Mouse (Mus musculus) intestine, embryonic 16.5 days (tissue): ENCODE data around the gene Krt35. TPM values are rescaled to one million over a fixed set of nuclear protein-coding genes. Genes with fewer than 3 reads are reported as not detected.
A peak's percentile ranks its signal among the peaks of the same experiment; 100 is the strongest.

Experiments used
- ATAC-seq: fragments of 200-750 bp; cut with Nextera tagmentation; 2 replicates; pipeline ENCODE4 v1.8.0; 2017; ENCODE audit warnings: moderate TSS enrichment, moderate library complexity
- H3K27ac ChIP-seq: fragments of 300-500 bp; sonication (generic); 2 replicates; pipeline ENCODE4 v1.5.1; 2014; ENCODE audit warnings: mild to moderate bottlenecking, low read length
- H3K27me3 ChIP-seq: fragments of 300-500 bp; sonication (generic); replicated peaks from 2 replicates; pipeline ENCODE4 v1.6.1; 2014; ENCODE audit warnings: low read length, control low read depth, mixed read lengths; ENCODE audit not compliant: control insufficient read depth, insufficient read depth
- H3K36me3 ChIP-seq: fragments of 300-500 bp; sonication (generic); 2 replicates; pipeline ENCODE4 v1.6.1; 2014; ENCODE audit warnings: low read length, control low read depth; ENCODE audit not compliant: control insufficient read depth, insufficient read depth
- H3K4me1 ChIP-seq: fragments of 300-500 bp; sonication (generic); 2 replicates; pipeline ENCODE4 v1.6.1; 2014; ENCODE audit warnings: low read length, control low read depth, mixed read lengths; ENCODE audit not compliant: control insufficient read depth, insufficient read depth
- H3K4me2 ChIP-seq: fragments of 300-500 bp; sonication (generic); 2 replicates; pipeline ENCODE4 v1.6.1; 2014; ENCODE audit warnings: low read depth, low read length, control low read depth
- H3K4me3 ChIP-seq: fragments of 300-500 bp; sonication (generic); 2 replicates; pipeline ENCODE4 v1.5.1; 2014; ENCODE audit warnings: mild to moderate bottlenecking, low read length
- H3K9ac ChIP-seq: fragments of 300-500 bp; sonication (generic); 2 replicates; pipeline ENCODE4 v1.6.1; 2014; ENCODE audit warnings: low read depth, low read length
- H3K9me3 ChIP-seq: fragments of 300-500 bp; sonication (generic); 2 replicates; pipeline ENCODE4 v1.6.1; 2016; ENCODE audit warnings: low read length, control low read depth; ENCODE audit not compliant: control insufficient read depth
- WGBS: fragments of 180-500 bp; shearing (Covaris S2); extraction: QIAGEN DNeasy Blood & Tissue Kit; methylation state at CpG from one replicate; pipeline ENCODE4 v1.1.7; 2014; 5-methylcytosine and 5-hydroxymethylcytosine counted together
- polyA plus RNA-seq: library from polyadenylated mRNA; unstranded; fragments of >200 nt; fragmentation: Nextera tagmentation; extraction: Ambion mirVana; gene quantifications from 2 replicates; pipeline ENCODE4 v1.2.1, GENCODE M21; 2015

Gene Krt35
- polyA plus RNA-seq, 1 experiment from 2014 or later = 0.07 TPM

- no peak overlapping the region for H3K27ac ChIP-seq
- no peaks in the 10 kb centered on the region for H3K4me1 ChIP-seq
- ATAC-seq = no peak
- H3K4me2 ChIP-seq = no peak overlapping the region
- H3K4me3 ChIP-seq = no peak overlapping the region
- H3K9me3 ChIP-seq = no peaks in the 10 kb centered on the region
- H3K27me3 ChIP-seq = no peaks in the 10 kb centered on the region
- no peaks in the 10 kb centered on the region for H3K36me3 ChIP-seq
- 74% methylated on average over 5 of the region's 5 CpGs for WGBS
- H3K9ac ChIP-seq = no peak overlapping the region
Observed at GRCm38 (mm10) chr11:100120331-100120730, 24.3 kb upstream of the Krt35 start.

GRCm38 (mm10) chr11:100113742-100114029 is 17.6 kb upstream of the Krt35 start:
- peaks cover 3% of the 10 kb centered on the region; the same call in 1 of the 2 replicates for H3K4me1 ChIP-seq
- peak; percentile 82 for ATAC-seq
- H3K36me3 ChIP-seq = no peaks in the 10 kb centered on the region
- H3K27me3 ChIP-seq = no peaks in the 10 kb centered on the region
- WGBS = 70% methylated on average over 2 of the region's 2 CpGs
- no peak overlapping the region for H3K9ac ChIP-seq
- no peaks in the 10 kb centered on the region for H3K9me3 ChIP-seq
- no peak overlapping the region for H3K27ac ChIP-seq
- no peak overlapping the region for H3K4me2 ChIP-seq
- no peak overlapping the region for H3K4me3 ChIP-seq

GRCm38 (mm10) chr11:100112935-100113741 is 17.1 kb upstream of the Krt35 start:
- Histone ChIP-seq H3K27ac (no peak overlapping the region), H3K4me1 (peaks cover 3% of the 10 kb centered on the region; the same call in 1 of the 2 replicates), H3K9me3 (no peaks in the 10 kb centered on the region), H3K4me2 (no peak overlapping the region), H3K9ac (no peak overlapping the region), H3K4me3 (no peak overlapping the region), H3K36me3 (no peaks in the 10 kb centered on the region), H3K27me3 (no peaks in the 10 kb centered on the region)
- 68% methylated on average over 11 of the region's 11 CpGs for WGBS
- peak; percentile 21 for ATAC-seq

- Histone ChIP-seq H3K36me3 (no peaks in the 10 kb centered on the region), H3K9ac (no peak within 1 kb of the TSS), H3K9me3 (no peaks in the 10 kb centered on the region), H3K4me1 (0 out of 2 replicates have a peak, but pooled peaks cover 3% of the 10 kb centered on the region), H3K27me3 (no peaks in the 10 kb centered on the region), H3K4me2 (no peak within 1 kb of the TSS), H3K27ac (no peak within 1 kb of the TSS), H3K4me3 (no peak within 1 kb of the TSS)
- peak; percentile 59; the same call in 1 of the 2 replicates for ATAC-seq
- WGBS = 67% methylated on average over 6 of the region's 6 CpGs
Observed at GRCm38 (mm10) chr11:100105576-100106122, 9.6 kb upstream of the Krt35 start, which contains the start of gene Krt36. Gene Krt36, minus strand, starts transcription at chr11:100105626.

GRCm38 (mm10) chr11:100102693-100103429 is 6.8 kb upstream of the Krt35 start:
- no peaks in the 10 kb centered on the region for H3K27me3 ChIP-seq
- H3K9ac ChIP-seq = no peak overlapping the region
- H3K4me1 ChIP-seq = 0 out of 2 replicates have a peak, but pooled peaks cover 3% of the 10 kb centered on the region
- H3K4me2 ChIP-seq = no peak overlapping the region
- 62% methylated on average over 15 of the region's 15 CpGs for WGBS
- no peaks in the 10 kb centered on the region for H3K9me3 ChIP-seq
- H3K27ac ChIP-seq = no peak overlapping the region
- ATAC-seq = no peak
- H3K36me3 ChIP-seq = no peaks in the 10 kb centered on the region
- H3K4me3 ChIP-seq = no peak overlapping the region

DNA sequence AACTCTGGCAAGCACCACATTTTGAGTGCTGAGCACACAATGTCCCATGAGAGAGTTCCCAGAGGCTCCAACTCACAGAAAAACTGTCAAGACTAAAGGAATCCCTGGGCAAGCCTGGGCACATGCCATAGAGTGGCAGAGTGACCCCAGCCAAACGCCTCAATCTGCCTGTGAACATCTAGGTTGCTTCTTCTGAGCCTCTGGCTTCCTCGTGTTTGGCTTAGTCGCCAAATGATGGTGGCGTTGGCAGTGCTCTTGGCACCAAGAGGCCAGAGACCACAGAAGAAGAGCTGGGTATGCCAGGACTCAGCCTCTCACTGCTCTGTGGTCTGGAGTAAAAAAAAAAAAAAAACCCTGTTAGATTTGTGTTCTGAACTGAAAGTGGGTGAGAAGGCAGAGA is 4.3 kb upstream of the Krt35 start:
- no peak for ATAC-seq
- H3K27ac ChIP-seq = no peak overlapping the region

DNA sequence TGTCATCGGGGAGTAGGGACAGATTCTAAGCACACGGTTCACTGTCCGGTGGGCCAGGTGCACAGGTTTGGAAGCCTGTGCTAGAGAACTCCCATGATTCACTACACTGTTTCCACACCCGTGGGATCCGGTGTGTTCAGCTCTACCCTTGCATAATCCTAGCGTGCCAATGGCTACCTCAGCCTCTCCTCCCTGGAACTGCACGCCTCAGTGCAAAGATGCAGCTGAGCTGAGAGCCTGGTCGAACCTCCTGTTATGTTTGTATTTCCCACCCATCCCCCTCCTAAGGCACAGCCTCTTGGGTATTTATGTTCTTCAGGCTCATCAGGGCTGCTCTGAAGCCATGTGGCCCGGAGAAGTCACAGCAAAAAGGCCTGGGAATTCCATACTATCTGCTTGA is 1.8 kb upstream of the Krt35 start:
- Histone ChIP-seq H3K27ac (no peak overlapping the region), H3K9ac (no peak overlapping the region), H3K9me3 (no peaks in the 10 kb centered on the region), H3K4me2 (no peak overlapping the region), H3K36me3 (no peaks in the 10 kb centered on the region), H3K4me3 (no peak overlapping the region), H3K4me1 (no peaks in the 10 kb centered on the region), H3K27me3 (no peaks in the 10 kb centered on the region)
- no peak for ATAC-seq
- 63% methylated on average over 9 of the region's 9 CpGs for WGBS

More for the DNA sequence above, 4.3 kb upstream of the Krt35 start:
- no peaks in the 10 kb centered on the region for H3K9me3 ChIP-seq
- WGBS = 85% methylated on average over 4 of the region's 4 CpGs
- no peak overlapping the region for H3K4me3 ChIP-seq
- H3K9ac ChIP-seq = no peak overlapping the region
- 0 out of 2 replicates have a peak, but pooled peaks cover 3% of the 10 kb centered on the region for H3K4me1 ChIP-seq
- no peaks in the 10 kb centered on the region for H3K27me3 ChIP-seq
- no peak overlapping the region for H3K4me2 ChIP-seq
- no peaks in the 10 kb centered on the region for H3K36me3 ChIP-seq

GRCm38 (mm10) chr11:100088378-100089025 is 7.5 kb downstream of the Krt35 start:
- Histone ChIP-seq H3K4me2 (no peak overlapping the region), H3K36me3 (no peaks in the 10 kb centered on the region), H3K27me3 (no peaks in the 10 kb centered on the region), H3K27ac (no peak overlapping the region), H3K9me3 (no peaks in the 10 kb centered on the region), H3K4me3 (no peak overlapping the region), H3K4me1 (0 out of 2 replicates have a peak, but pooled peaks cover 3% of the 10 kb centered on the region), H3K9ac (no peak overlapping the region)
- WGBS = 54% methylated on average over 7 of the region's 7 CpGs
- peak; percentile 92 for ATAC-seq

DNA sequence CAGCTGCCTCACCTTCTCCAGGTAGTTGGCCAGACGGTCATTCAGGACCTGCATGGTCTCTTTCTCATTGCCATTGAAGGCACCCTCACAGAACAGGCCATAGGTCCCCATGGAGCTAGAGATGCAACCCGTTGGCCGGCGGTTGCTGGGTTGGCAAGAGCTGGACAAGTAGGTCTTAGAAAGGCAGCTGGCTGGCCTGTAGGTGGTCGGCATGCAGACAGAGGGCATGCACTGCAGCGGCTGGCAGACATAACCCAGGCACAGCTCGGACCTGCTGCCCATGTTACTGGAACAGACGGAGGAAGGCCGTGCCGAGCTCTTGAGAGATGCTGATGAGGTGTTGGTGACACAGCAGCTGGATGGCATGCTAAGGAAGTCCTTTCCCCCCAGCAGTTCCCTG is 8.2 kb downstream of the Krt35 start, which contains the start of gene Krt32:
Krt32 (minus strand) TSS at position 366 of the 400 bp plus-strand sequence.
- ATAC-seq = no peak
- Histone ChIP-seq H3K9me3 (no peaks in the 10 kb centered on the region), H3K4me1 (0 out of 2 replicates have a peak, but pooled peaks cover 3% of the 10 kb centered on the region), H3K27ac (no peak within 1 kb of the TSS), H3K4me3 (no peak within 1 kb of the TSS), H3K9ac (no peak within 1 kb of the TSS), H3K27me3 (no peaks in the 10 kb centered on the region), H3K4me2 (no peak within 1 kb of the TSS), H3K36me3 (no peaks in the 10 kb centered on the region)
- 95% methylated on average over 10 of the region's 10 CpGs for WGBS
